Mouse (Mus musculus) embryonic facial prominence, embryonic 14.5 days (tissue): Measurements from ENCODE around the gene Prim2. TPM values are rescaled to one million over a fixed set of nuclear protein-coding genes. Genes with fewer than 3 reads are reported as not detected.
A peak's percentile ranks its signal among the peaks of the same experiment; 100 is the strongest.

ENCODE experiments used
- ATAC-seq: fragments of 200-750 bp; cut with Nextera tagmentation; 2 replicates; pipeline ENCODE4 v1.8.0; 2017; ENCODE audit warnings: low read depth, moderate number of reproducible peaks, moderate TSS enrichment
- DNase-seq: peaks from one replicate; pipeline ENCODE4 v3.0.0-alpha.2; 2015; ENCODE audit warnings: low spot score
- H3K27ac ChIP-seq: fragments of 300-500 bp; sonication (generic); replicated peaks from 2 replicates; pipeline ENCODE4 v1.5.1; 2014; ENCODE audit warnings: low read depth, mild to moderate bottlenecking, low read length, moderate library complexity
- H3K27me3 ChIP-seq: fragments of 300-500 bp; sonication (generic); replicated peaks from 2 replicates; pipeline ENCODE4 v1.6.1; 2014; ENCODE audit warnings: low read length; ENCODE audit not compliant: control insufficient read depth, insufficient read depth
- H3K36me3 ChIP-seq: fragments of 300-500 bp; sonication (generic); 2 replicates; pipeline ENCODE4 v1.6.1; 2014; ENCODE audit warnings: low read length, mixed read lengths; ENCODE audit not compliant: control insufficient read depth, insufficient read depth
- H3K4me1 ChIP-seq: fragments of 300-500 bp; sonication (generic); 2 replicates; pipeline ENCODE4 v1.6.1; 2014; ENCODE audit warnings: antibody characterized with exemption, low read length; ENCODE audit not compliant: control insufficient read depth, insufficient read depth
- H3K4me2 ChIP-seq: fragments of 300-500 bp; sonication (generic); 2 replicates; pipeline ENCODE4 v1.6.1; 2014; ENCODE audit warnings: low read depth, mild to moderate bottlenecking, low read length, moderate library complexity, mixed read lengths
- H3K4me3 ChIP-seq: fragments of 300-500 bp; sonication (generic); 2 replicates; pipeline ENCODE4 v1.5.1; 2014; ENCODE audit warnings: low read depth, mild to moderate bottlenecking, low read length
- H3K9ac ChIP-seq: fragments of 300-500 bp; sonication (generic); 2 replicates; pipeline ENCODE4 v1.6.1; 2014; ENCODE audit warnings: low read depth, mild to moderate bottlenecking, low read length, moderate library complexity, mixed read lengths
- H3K9me3 ChIP-seq: fragments of 300-500 bp; sonication (generic); 2 replicates; pipeline ENCODE4 v1.6.1; 2016; ENCODE audit warnings: low read length; ENCODE audit not compliant: control insufficient read depth
- WGBS: fragments of 180-500 bp; shearing (Covaris S2); extraction: QIAGEN DNeasy Blood & Tissue Kit; methylation state at CpG from one replicate; pipeline ENCODE4 v1.1.7; 2014; 5-methylcytosine and 5-hydroxymethylcytosine counted together
- polyA plus RNA-seq: library from polyadenylated mRNA; unstranded; fragments of >200 nt; fragmentation: Nextera tagmentation; extraction: Ambion mirVana; gene quantifications from 2 replicates; pipeline ENCODE4 v1.2.1, GENCODE M21; 2014

The Prim2 gene
- polyA plus RNA-seq: 26.6 and 31.2 TPM in 2 replicates

GRCm38 (mm10) chr1:33669708-33670141 lies at the start of gene Prim2:
Prim2 (minus strand) TSS chr1:33669795.
- peak within 1 kb of the TSS; percentile 80 for H3K4me2 ChIP-seq
- no peaks in the 10 kb centered on the region for H3K9me3 ChIP-seq
- H3K9ac ChIP-seq: peak within 1 kb of the TSS; percentile 77
- H3K27ac ChIP-seq: peak within 1 kb of the TSS; percentile 85
- peak; percentile 92 for DNase-seq
- no peaks in the 10 kb centered on the region for H3K4me1 ChIP-seq
- no peaks in the 10 kb centered on the region for H3K27me3 ChIP-seq
- ATAC-seq: peak; percentile 92
- 0% methylated on average over 26 of the region's 26 CpGs for WGBS
- peaks cover 21% of the 10 kb centered on the region for H3K36me3 ChIP-seq
- peak within 1 kb of the TSS; percentile 65 for H3K4me3 ChIP-seq

GRCm38 (mm10) chr1:33717636-33718035 lies 48.0 kb upstream of the Prim2 start:
- H3K27me3 ChIP-seq: no peaks in the 10 kb centered on the region
- no peak overlapping the region for H3K4me2 ChIP-seq
- H3K4me3 ChIP-seq: no peak overlapping the region
- H3K9ac ChIP-seq: no peak overlapping the region
- H3K36me3 ChIP-seq: peaks cover 8% of the 10 kb centered on the region
- no peaks in the 10 kb centered on the region for H3K9me3 ChIP-seq
- peaks cover 8% of the 10 kb centered on the region for H3K4me1 ChIP-seq
- DNase-seq: no peak
- 80% methylated on average over 1 of the region's 1 CpGs for WGBS
- no peak overlapping the region for H3K27ac ChIP-seq
- ATAC-seq: no peak

- peak; percentile 83 for DNase-seq
- ATAC-seq: 0 out of 2 replicates have a peak, but pooled peaks have one; percentile 23
These were observed 45.2 kb upstream of the Prim2 start for GRCm38 (mm10) chr1:33714796-33715195.

DNA sequence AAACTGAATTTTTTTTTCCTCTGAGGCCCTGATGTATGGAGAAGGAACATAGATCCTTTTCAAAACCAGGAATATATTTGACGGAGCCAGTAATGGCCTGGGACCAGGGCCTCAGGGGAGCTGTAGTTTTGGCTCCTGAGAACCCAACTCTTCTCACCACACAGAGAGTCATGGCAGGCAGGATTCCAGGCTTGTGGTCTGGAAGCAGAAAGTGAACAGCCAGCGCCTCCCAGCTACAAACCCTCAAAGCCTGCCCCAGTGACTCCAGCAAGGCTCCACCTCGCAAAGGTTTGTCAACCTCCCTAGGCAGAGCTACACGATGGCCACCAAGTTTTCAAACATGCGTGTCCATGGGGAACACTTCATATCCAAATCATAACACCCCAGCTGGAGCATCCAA lies 42.4 kb upstream of the Prim2 start:
- Histone ChIP-seq H3K9ac (no peak overlapping the region), H3K4me3 (no peak overlapping the region), H3K9me3 (no peaks in the 10 kb centered on the region), H3K4me2 (no peak overlapping the region), H3K36me3 (no peaks in the 10 kb centered on the region), H3K4me1 (no peaks in the 10 kb centered on the region), H3K27me3 (no peaks in the 10 kb centered on the region), H3K27ac (no peak overlapping the region)
- ATAC-seq: no peak
- 86% methylated on average over 5 of the region's 5 CpGs for WGBS
- peak; percentile 7 for DNase-seq

More at GRCm38 (mm10) chr1:33714796-33715195, 45.2 kb upstream of the Prim2 start:
- Histone ChIP-seq H3K4me2 (peak overlapping the region; percentile 26; the same call in 1 of the 2 replicates), H3K27me3 (no peaks in the 10 kb centered on the region), H3K4me1 (no peaks in the 10 kb centered on the region), H3K4me3 (no peak overlapping the region), H3K27ac (no peak overlapping the region), H3K36me3 (no peaks in the 10 kb centered on the region), H3K9ac (no peak overlapping the region), H3K9me3 (no peaks in the 10 kb centered on the region)
- 7% methylated on average over 10 of the region's 10 CpGs for WGBS

DNA sequence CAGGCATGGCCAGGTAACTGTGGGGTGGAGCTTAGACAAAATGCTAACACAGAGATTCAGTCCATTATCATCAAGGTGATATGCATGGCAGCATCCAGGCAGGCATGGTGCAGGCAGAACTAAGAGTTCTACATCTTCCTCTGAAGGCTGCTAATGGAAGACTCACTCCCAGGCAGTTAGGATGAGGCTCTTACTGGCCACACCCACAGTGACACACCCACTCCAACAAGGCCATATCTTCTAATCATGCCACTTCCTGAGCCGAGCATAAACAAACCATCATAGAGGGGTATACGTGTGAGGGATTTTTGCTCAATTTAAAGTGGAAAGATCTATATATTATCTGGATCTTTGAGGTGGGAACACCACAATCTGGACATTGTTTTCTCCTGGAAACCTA lies 40.0 kb upstream of the Prim2 start:
- no peaks in the 10 kb centered on the region for H3K4me1 ChIP-seq
- no peak overlapping the region for H3K4me2 ChIP-seq
- no peak overlapping the region for H3K4me3 ChIP-seq
- ATAC-seq (no peak), DNase-seq (no peak)
- no peaks in the 10 kb centered on the region for H3K9me3 ChIP-seq
- WGBS: 80% methylated on average over 2 of the region's 2 CpGs
- no peaks in the 10 kb centered on the region for H3K36me3 ChIP-seq
- no peak overlapping the region for H3K9ac ChIP-seq
- H3K27ac ChIP-seq: no peak overlapping the region
- H3K27me3 ChIP-seq: no peaks in the 10 kb centered on the region

DNA sequence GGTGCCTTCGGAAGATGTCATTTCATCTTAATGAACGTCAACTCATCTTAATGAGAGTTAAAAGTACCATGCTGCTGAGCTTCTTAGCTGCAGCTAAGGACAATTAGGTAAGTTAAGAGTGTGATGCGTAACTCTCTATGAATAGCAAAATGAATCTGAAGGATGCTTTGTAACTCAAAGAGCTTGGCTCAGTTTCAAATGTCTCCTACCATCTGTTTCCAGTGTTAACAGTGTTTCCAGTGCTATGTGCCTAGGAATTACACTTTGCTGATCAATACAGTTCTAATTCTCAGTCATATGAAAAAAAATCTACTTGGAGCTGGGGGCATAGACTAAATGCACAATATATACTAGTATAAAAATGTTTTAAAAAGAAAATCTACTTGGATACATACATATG lies 31.6 kb upstream of the Prim2 start:
- ATAC-seq (no peak), DNase-seq (no peak)
- H3K27me3 ChIP-seq: no peaks in the 10 kb centered on the region
- WGBS: 84% methylated on average over 3 of the region's 3 CpGs
- H3K4me1 ChIP-seq: no peaks in the 10 kb centered on the region
- H3K27ac ChIP-seq: no peak overlapping the region
- no peak overlapping the region for H3K4me2 ChIP-seq
- H3K9me3 ChIP-seq: no peaks in the 10 kb centered on the region
- H3K36me3 ChIP-seq: no peaks in the 10 kb centered on the region
- no peak overlapping the region for H3K9ac ChIP-seq
- H3K4me3 ChIP-seq: no peak overlapping the region

GRCm38 (mm10) chr1:33696016-33696415 lies 26.4 kb upstream of the Prim2 start:
- Histone ChIP-seq H3K9ac (no peak overlapping the region), H3K36me3 (no peaks in the 10 kb centered on the region), H3K27ac (no peak overlapping the region), H3K4me1 (no peaks in the 10 kb centered on the region), H3K27me3 (no peaks in the 10 kb centered on the region), H3K4me3 (no peak overlapping the region), H3K4me2 (no peak overlapping the region), H3K9me3 (no peaks in the 10 kb centered on the region)
- ATAC-seq (no peak), DNase-seq (no peak)
- 85% methylated on average over 2 of the region's 2 CpGs for WGBS

- Histone ChIP-seq H3K27ac (no peak overlapping the region), H3K4me1 (no peaks in the 10 kb centered on the region), H3K36me3 (no peaks in the 10 kb centered on the region), H3K9me3 (no peaks in the 10 kb centered on the region), H3K4me3 (no peak overlapping the region), H3K4me2 (no peak overlapping the region), H3K27me3 (no peaks in the 10 kb centered on the region), H3K9ac (no peak overlapping the region)
- ATAC-seq: no peak
- WGBS: 70% methylated on average over 3 of the region's 3 CpGs
- DNase-seq: no peak
These were observed 24.3 kb upstream of the Prim2 start for GRCm38 (mm10) chr1:33693893-33694292.

- H3K4me1 ChIP-seq: no peaks in the 10 kb centered on the region
- ATAC-seq (no peak), DNase-seq (no peak)
- H3K9me3 ChIP-seq: no peaks in the 10 kb centered on the region; the same call in 1 of the 2 replicates
- H3K36me3 ChIP-seq: no peaks in the 10 kb centered on the region
- no peak overlapping the region for H3K4me3 ChIP-seq
- 43% methylated on average over 4 of the region's 4 CpGs for WGBS
- no peak overlapping the region for H3K9ac ChIP-seq
- H3K27ac ChIP-seq: no peak overlapping the region
- H3K27me3 ChIP-seq: no peaks in the 10 kb centered on the region
- no peak overlapping the region for H3K4me2 ChIP-seq
These were observed 20.5 kb upstream of the Prim2 start for GRCm38 (mm10) chr1:33690087-33690448.
